Mouse (Mus musculus) midbrain, embryonic 12.5 days (tissue): ENCODE results near the gene Smarca2. TPM values are rescaled to one million over a fixed set of nuclear protein-coding genes. Genes with fewer than 3 reads are reported as not detected.

Source experiments
- ATAC-seq: fragments of 200-750 bp; cut with Nextera tagmentation; 2 replicates; pipeline ENCODE4 v1.8.0; 2017; ENCODE audit warnings: low read depth, moderate TSS enrichment, moderate library complexity; ENCODE audit not compliant: low FRiP score
- H3K27ac ChIP-seq: fragments of 300-500 bp; sonication (generic); replicated peaks from 2 replicates; pipeline ENCODE4 v1.5.1; 2016; ENCODE audit warnings: mild to moderate bottlenecking
- H3K27me3 ChIP-seq: fragments of 300-500 bp; sonication (generic); 2 replicates; pipeline ENCODE4 v1.6.1; 2016; ENCODE audit warnings: mild to moderate bottlenecking
- H3K36me3 ChIP-seq: fragments of 300-500 bp; sonication (generic); 2 replicates; pipeline ENCODE4 v1.6.1; 2016
- H3K4me1 ChIP-seq: fragments of 300-500 bp; sonication (generic); 2 replicates; pipeline ENCODE4 v1.6.1; 2016
- H3K4me2 ChIP-seq: fragments of 300-500 bp; sonication (generic); replicated peaks from 2 replicates; pipeline ENCODE4 v1.6.1; 2016; ENCODE audit warnings: mild to moderate bottlenecking, moderate library complexity
- H3K4me3 ChIP-seq: fragments of 300-500 bp; sonication (generic); 2 replicates; pipeline ENCODE4 v1.5.1; 2016; ENCODE audit warnings: mild to moderate bottlenecking
- H3K9ac ChIP-seq: fragments of 300-500 bp; sonication (generic); replicated peaks from 2 replicates; pipeline ENCODE4 v1.6.1; 2016; ENCODE audit warnings: mild to moderate bottlenecking, moderate library complexity
- H3K9me3 ChIP-seq: fragments of 300-500 bp; sonication (generic); 2 replicates; pipeline ENCODE4 v1.6.1; 2016; ENCODE audit warnings: mild to moderate bottlenecking
- WGBS: fragments of 180-500 bp; shearing (Covaris S2); methylation state at CpG from one replicate; pipeline ENCODE4 v1.1.7; 2016; 5-methylcytosine and 5-hydroxymethylcytosine counted together
- polyA plus RNA-seq: library from polyadenylated mRNA; unstranded; fragments of >200 nt; fragmentation: Nextera tagmentation; extraction: Ambion mirVana; gene quantifications from 2 replicates; pipeline ENCODE4 v1.2.1, GENCODE M21; 2016

The Smarca2 gene
- polyA plus RNA-seq, 1 experiment from 2014 or later: 52.7 TPM

DNA sequence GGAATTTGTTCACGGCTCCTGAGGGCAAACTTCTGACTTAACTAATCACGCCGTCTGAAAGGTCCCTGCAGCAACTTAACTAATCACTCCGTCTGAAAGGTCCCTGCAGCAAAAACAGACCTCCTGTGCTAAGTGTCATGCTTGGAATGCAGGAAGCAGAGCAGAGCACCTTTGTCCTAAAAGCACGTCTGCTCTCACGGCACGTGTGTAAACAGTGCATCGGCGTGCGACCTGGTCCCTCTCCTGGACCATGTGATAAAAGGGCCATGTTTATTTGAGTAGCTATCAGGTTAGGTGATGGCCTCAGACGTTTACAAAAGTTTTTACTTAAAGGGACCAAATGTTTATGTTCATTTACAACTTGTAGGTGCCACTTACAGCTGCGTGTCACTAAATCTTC, 104.2 kb downstream of the Smarca2 start:
- H3K27ac ChIP-seq: no peak overlapping the region
- ATAC-seq: no peak

DNA sequence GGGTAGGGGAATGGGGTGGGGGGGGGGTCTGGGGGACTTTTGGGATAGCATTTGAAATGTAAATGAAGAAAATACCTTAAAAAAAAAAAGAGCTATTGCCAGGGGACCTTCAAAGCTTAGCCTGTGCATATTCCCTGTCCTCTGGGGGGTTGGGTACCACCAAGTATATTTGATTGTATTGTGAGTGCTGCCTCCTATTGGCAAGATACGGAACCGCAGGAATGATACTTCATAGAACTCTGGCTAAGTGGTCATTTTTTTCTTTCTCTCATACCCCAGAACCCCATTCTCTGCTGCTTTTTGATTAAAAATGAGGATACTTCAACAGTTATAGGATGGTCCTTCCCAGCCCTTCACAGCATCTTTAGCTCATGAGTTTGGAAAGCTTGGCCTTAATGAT, 106.4 kb downstream of the Smarca2 start:
- Histone ChIP-seq H3K27ac (no peak overlapping the region), H3K9me3 (no peaks in the 10 kb centered on the region), H3K4me1 (no peaks in the 10 kb centered on the region), H3K27me3 (no peaks in the 10 kb centered on the region), H3K4me2 (no peak overlapping the region), H3K36me3 (no peaks in the 10 kb centered on the region), H3K9ac (no peak overlapping the region), H3K4me3 (no peak overlapping the region)
- no peak for ATAC-seq
- 23% methylated on average over 2 of the region's 2 CpGs for WGBS

More for the DNA sequence above, 104.2 kb downstream of the Smarca2 start:
- Histone ChIP-seq H3K9ac (no peak overlapping the region), H3K9me3 (no peaks in the 10 kb centered on the region), H3K4me1 (no peaks in the 10 kb centered on the region), H3K27me3 (no peaks in the 10 kb centered on the region), H3K4me2 (no peak overlapping the region), H3K36me3 (no peaks in the 10 kb centered on the region), H3K4me3 (no peak overlapping the region)
- 82% methylated on average over 12 of the region's 12 CpGs for WGBS

- no peaks in the 10 kb centered on the region for H3K36me3 ChIP-seq
- H3K4me1 ChIP-seq: peaks cover 2% of the 10 kb centered on the region; the same call in 1 of the 2 replicates
- no peak for ATAC-seq
- no peaks in the 10 kb centered on the region for H3K9me3 ChIP-seq
- H3K4me3 ChIP-seq: no peak overlapping the region
- H3K27ac ChIP-seq: no peak overlapping the region
- WGBS: 82% methylated on average over 9 of the region's 9 CpGs
- H3K9ac ChIP-seq: no peak overlapping the region
- H3K27me3 ChIP-seq: peaks cover 12% of the 10 kb centered on the region
- H3K4me2 ChIP-seq: no peak overlapping the region
Measured at GRCm38 (mm10) chr19:26716217-26716616, 111.4 kb downstream of the Smarca2 start.

GRCm38 (mm10) chr19:26718221-26718620, 113.4 kb downstream of the Smarca2 start:
- no peak overlapping the region for H3K9ac ChIP-seq
- peaks cover 20% of the 10 kb centered on the region for H3K27me3 ChIP-seq
- no peak overlapping the region for H3K4me2 ChIP-seq
- H3K27ac ChIP-seq: no peak overlapping the region
- no peaks in the 10 kb centered on the region for H3K36me3 ChIP-seq
- H3K9me3 ChIP-seq: no peaks in the 10 kb centered on the region
- no peak for ATAC-seq
- WGBS: 45% methylated on average over 6 of the region's 6 CpGs
- no peak overlapping the region for H3K4me3 ChIP-seq
- H3K4me1 ChIP-seq: peaks cover 2% of the 10 kb centered on the region; the same call in 1 of the 2 replicates

GRCm38 (mm10) chr19:26719161-26719560, 114.3 kb downstream of the Smarca2 start:
- H3K4me1 ChIP-seq: peaks cover 2% of the 10 kb centered on the region; the same call in 1 of the 2 replicates
- no peak overlapping the region for H3K9ac ChIP-seq
- H3K4me2 ChIP-seq: no peak overlapping the region
- no peak overlapping the region for H3K4me3 ChIP-seq
- no peaks in the 10 kb centered on the region for H3K36me3 ChIP-seq
- H3K27me3 ChIP-seq: peaks cover 28% of the 10 kb centered on the region
- ATAC-seq: no peak
- 93% methylated on average over 7 of the region's 7 CpGs for WGBS
- H3K27ac ChIP-seq: no peak overlapping the region
- no peaks in the 10 kb centered on the region for H3K9me3 ChIP-seq

DNA sequence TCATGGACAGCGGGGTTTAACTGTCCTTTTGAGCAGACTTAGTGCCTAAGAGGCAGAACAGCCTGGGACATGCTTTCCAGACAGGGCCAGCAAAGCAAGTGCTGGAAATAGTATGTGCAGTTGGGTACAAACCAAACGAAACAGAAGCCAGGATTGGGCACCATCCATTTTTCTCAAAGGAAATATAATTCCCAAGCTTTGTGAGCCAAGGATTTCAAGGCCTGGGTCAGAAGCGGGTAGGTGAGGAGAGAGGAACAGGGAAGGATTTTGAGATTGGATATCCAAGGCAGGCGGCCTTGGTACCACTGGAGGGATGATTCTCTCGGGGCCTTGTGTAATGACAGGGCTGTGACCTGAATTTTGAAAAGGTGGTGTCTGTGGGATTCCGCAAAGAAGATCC, 116.9 kb downstream of the Smarca2 start:
- Histone ChIP-seq H3K4me2 (no peak overlapping the region), H3K9ac (no peak overlapping the region), H3K27me3 (peaks cover 24% of the 10 kb centered on the region), H3K27ac (no peak overlapping the region), H3K36me3 (no peaks in the 10 kb centered on the region), H3K9me3 (no peaks in the 10 kb centered on the region), H3K4me3 (no peak overlapping the region), H3K4me1 (peaks cover 2% of the 10 kb centered on the region; the same call in 1 of the 2 replicates)
- whole genome bisulfite sequencing: 77% methylated on average over 6 of the region's 6 CpGs
- no peak for ATAC-seq

- 82% methylated on average over 11 of the region's 11 CpGs for WGBS
Measured at GRCm38 (mm10) chr19:26723899-26724298, 119.0 kb downstream of the Smarca2 start.

DNA sequence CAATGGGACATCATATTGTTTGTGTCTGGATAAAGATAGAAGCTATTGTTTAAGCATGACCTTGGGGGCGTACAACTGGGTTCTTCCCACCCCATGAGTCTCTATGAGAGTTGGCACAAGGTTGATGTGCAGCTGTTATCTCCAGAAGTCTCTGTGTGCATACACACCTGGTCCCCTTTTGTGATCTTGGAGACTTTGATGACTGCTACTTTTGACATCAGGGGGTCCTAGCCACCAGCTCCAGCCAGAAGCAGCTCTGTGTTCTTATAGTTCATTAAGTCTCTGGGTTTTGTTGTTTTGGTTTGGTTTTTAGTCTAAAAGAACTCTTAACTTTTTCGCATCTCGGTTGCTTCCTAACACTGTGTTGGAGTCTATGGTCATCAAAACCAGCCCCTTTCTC, 119.8 kb downstream of the Smarca2 start:
- no peak overlapping the region for H3K9ac ChIP-seq
- no peak overlapping the region for H3K27ac ChIP-seq
- peaks cover 17% of the 10 kb centered on the region for H3K27me3 ChIP-seq
- no peaks in the 10 kb centered on the region for H3K9me3 ChIP-seq
- H3K4me2 ChIP-seq: no peak overlapping the region
- no peak for ATAC-seq
- peaks cover 2% of the 10 kb centered on the region; the same call in 1 of the 2 replicates for H3K4me1 ChIP-seq
- 90% methylated on average over 3 of the region's 3 CpGs for WGBS
- H3K4me3 ChIP-seq: no peak overlapping the region
- no peaks in the 10 kb centered on the region for H3K36me3 ChIP-seq

More at GRCm38 (mm10) chr19:26723899-26724298, 119.0 kb downstream of the Smarca2 start:
- ATAC-seq: no peak
- H3K4me3 ChIP-seq: no peak overlapping the region
- H3K9me3 ChIP-seq: no peaks in the 10 kb centered on the region
- peaks cover 2% of the 10 kb centered on the region; the same call in 1 of the 2 replicates for H3K4me1 ChIP-seq
- H3K36me3 ChIP-seq: no peaks in the 10 kb centered on the region
- H3K9ac ChIP-seq: no peak overlapping the region
- H3K27me3 ChIP-seq: peaks cover 19% of the 10 kb centered on the region
- no peak overlapping the region for H3K27ac ChIP-seq
- H3K4me2 ChIP-seq: no peak overlapping the region

DNA sequence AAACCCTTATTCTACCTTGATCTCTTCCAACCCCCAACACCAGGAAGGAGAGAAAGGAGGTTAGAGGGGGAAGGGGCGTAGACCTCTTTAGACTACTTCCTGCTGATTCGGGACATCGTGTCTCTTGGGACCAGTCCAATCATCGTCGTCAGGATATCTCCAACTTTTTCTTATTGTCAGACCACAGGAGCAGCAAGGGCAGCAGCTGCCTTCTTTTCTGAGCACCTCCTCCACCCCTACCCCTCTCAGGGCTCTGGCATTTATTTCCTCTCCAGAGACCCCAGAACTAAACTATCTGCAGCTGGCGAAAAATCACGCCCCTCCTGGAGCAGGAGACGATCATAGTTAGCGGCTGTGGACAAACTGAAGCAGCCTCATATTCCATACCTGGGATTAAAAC, 122.9 kb downstream of the Smarca2 start:
- no peak overlapping the region for H3K4me3 ChIP-seq
- no peaks in the 10 kb centered on the region for H3K9me3 ChIP-seq
- no peak for ATAC-seq
- peaks cover 13% of the 10 kb centered on the region for H3K27me3 ChIP-seq
- WGBS: 80% methylated on average over 9 of the region's 9 CpGs
- H3K27ac ChIP-seq: no peak overlapping the region
- H3K36me3 ChIP-seq: no peaks in the 10 kb centered on the region
- no peak overlapping the region for H3K4me2 ChIP-seq
- H3K9ac ChIP-seq: no peak overlapping the region
- no peaks in the 10 kb centered on the region for H3K4me1 ChIP-seq

DNA sequence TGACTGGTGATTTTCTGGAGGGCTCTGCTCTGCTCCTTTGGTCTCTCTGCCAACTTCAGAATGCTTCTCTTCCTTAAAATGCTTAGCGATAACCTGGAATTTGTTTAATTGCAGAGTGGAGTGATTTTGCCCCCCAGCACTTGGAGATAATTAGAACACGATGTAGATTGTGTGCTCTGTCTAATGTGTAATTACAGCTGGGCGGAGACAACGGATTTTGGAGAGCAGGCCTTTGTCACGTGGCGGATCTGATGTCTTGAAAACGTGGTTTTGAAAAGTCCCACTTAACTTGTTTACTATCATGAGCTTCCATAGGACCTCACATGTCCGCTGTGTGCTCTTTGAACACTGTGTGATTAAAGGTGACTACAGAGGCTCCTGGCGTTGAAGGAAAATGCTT, 125.6 kb downstream of the Smarca2 start:
- H3K27me3 ChIP-seq: no peaks in the 10 kb centered on the region
- no peak for ATAC-seq
- 71% methylated on average over 9 of the region's 9 CpGs for WGBS

DNA sequence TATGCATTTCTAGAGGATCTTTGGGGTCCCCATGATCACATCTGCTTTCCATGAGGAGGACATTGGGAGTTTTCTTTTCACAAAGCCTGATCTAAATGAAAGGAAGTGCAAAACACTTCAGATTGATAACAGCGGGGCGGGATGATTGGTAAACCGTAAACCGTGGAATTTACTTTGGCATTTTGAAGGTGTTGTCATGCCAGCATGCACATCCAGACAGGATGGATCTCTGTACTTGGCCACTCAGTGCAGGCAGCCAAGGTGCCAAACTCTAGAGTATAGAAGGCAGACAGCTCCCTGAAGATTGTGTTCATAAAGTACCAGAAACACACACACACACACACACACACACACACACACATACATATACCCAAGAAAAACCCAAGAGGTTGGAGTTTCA, 126.3 kb downstream of the Smarca2 start:
- H3K4me2 ChIP-seq: no peak overlapping the region
- no peak overlapping the region for H3K4me3 ChIP-seq
- H3K27me3 ChIP-seq: no peaks in the 10 kb centered on the region
- no peaks in the 10 kb centered on the region for H3K36me3 ChIP-seq
- H3K4me1 ChIP-seq: peaks cover 3% of the 10 kb centered on the region
- no peaks in the 10 kb centered on the region for H3K9me3 ChIP-seq
- no peak overlapping the region for H3K27ac ChIP-seq
- no peak overlapping the region for H3K9ac ChIP-seq
- WGBS: 95% methylated on average over 4 of the region's 4 CpGs
- no peak for ATAC-seq

More for the DNA sequence above, 125.6 kb downstream of the Smarca2 start:
- H3K4me3 ChIP-seq: no peak overlapping the region
- no peak overlapping the region for H3K27ac ChIP-seq
- H3K9me3 ChIP-seq: no peaks in the 10 kb centered on the region
- no peak overlapping the region for H3K9ac ChIP-seq
- no peak overlapping the region for H3K4me2 ChIP-seq
- no peaks in the 10 kb centered on the region for H3K36me3 ChIP-seq
- H3K4me1 ChIP-seq: peaks cover 3% of the 10 kb centered on the region

GRCm38 (mm10) chr19:26731809-26732208, 127.0 kb downstream of the Smarca2 start:
- no peaks in the 10 kb centered on the region for H3K36me3 ChIP-seq
- H3K9me3 ChIP-seq: no peaks in the 10 kb centered on the region
- ATAC-seq: no peak
- peaks cover 3% of the 10 kb centered on the region for H3K4me1 ChIP-seq
- H3K27me3 ChIP-seq: no peaks in the 10 kb centered on the region
- no peak overlapping the region for H3K9ac ChIP-seq
- H3K27ac ChIP-seq: no peak overlapping the region
- 7% methylated on average over 4 of the region's 4 CpGs for WGBS
- no peak overlapping the region for H3K4me3 ChIP-seq
- no peak overlapping the region for H3K4me2 ChIP-seq

DNA sequence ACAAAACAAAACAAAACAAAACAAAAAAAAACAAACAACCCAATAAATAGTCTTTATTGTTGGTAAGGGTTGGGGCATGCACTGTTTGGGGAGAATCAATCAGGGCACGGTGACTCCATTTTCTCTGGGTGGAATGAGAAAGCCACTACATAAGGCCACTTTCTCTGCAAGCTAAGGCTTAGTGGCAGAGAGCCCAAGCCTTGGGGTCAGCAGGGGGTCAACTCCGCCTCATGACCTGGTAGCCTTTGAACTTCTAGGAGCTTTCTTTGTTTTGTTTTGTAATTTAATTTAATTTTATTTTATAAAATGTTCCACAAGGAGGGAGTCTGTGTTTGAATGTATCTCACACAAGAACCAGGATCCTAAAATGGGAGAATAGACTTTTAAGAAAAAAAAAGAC, 128.2 kb downstream of the Smarca2 start:
- Histone ChIP-seq H3K9me3 (no peaks in the 10 kb centered on the region), H3K4me2 (no peak overlapping the region), H3K27me3 (no peaks in the 10 kb centered on the region), H3K4me1 (peaks cover 3% of the 10 kb centered on the region), H3K27ac (no peak overlapping the region), H3K4me3 (no peak overlapping the region), H3K36me3 (no peaks in the 10 kb centered on the region), H3K9ac (no peak overlapping the region)
- 51% methylated on average over 2 of the region's 2 CpGs for WGBS
- no peak for ATAC-seq
